Mouse (Mus musculus) brain, embryonic 18.5 days (tissue): ENCODE results near the gene Med6.

Experiments used
- DNase-seq: peaks from one replicate; pipeline ENCODE4 v3.0.0-alpha.2; 2012; ENCODE audit warnings: low read depth, low spot score

Med6 gene

GRCm38 (mm10) chr12:81594902-81595671 lies at the start of gene Med6:
Gene Med6 (minus strand): TSS chr12:81595008.
- DNase-seq: peak; percentile 92

GRCm38 (mm10) chr12:81642361-81643082 lies 47.7 kb upstream of the Med6 start:
- DNase-seq: no peak

DNA sequence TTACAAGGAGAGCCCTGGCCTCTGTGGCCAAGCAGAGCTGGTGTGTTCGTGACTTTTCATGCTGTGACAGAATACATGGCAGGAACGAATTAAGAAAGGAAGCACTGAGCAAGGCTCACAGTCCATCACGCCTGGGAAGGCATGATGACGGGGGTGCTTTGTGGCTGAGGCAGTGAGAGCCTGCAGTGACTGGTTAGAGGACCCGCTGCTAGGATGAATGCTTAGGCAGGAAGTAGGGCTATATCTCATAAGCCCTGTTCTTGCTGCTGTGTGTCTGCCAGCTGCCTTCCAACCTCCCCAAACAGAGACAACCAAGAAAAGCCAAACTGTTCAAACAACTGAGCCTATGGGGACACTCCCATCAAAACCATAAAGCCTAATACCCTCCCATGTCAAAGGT lies 45.8 kb upstream of the Med6 start:
- no peak for DNase-seq

- no peak for DNase-seq
Observed at GRCm38 (mm10) chr12:81633246-81633645, 38.4 kb upstream of the Med6 start.

GRCm38 (mm10) chr12:81631661-81632401 lies 37.0 kb upstream of the Med6 start:
- no peak for DNase-seq

DNA sequence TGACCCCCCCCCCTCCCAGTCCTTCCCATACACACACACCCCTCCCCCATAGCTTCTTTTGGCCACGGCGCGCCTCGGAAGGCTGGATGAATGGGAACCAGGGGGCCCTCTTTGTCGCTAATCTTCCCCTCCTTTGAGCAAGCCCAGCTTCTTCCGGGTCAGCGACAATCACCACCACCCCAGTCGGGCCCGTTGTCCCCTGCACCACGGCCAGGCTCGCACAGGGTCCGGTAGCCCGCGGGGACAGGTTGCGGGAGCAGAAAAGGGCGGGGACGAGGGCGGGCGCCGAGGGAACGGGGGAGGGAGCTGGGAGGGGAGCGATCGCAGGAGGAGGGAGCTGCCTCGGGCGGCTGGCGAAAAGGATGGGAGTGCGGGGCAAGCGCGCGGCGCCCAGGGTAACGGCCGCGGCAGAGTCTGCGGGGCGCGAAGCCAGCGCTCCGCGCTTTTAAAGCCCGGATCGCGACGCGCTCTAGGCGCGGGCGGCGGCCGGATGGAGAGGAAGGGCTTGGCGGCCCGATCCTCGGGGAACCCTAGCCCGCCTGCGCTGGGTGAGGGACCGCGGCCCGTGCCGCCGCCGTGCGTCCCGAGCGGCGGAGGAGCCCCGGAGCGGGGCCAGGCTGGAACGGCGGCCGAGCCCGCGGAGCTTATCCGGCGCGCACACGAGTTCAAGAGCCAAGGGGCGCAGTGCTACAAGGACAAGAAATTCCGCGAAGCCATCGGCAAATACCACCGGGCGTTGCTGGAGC lies 36.3 kb upstream of the Med6 start, which contains the start of gene Ttc9:
TSS of gene Ttc9 (plus strand) at position 335 of the 746 bp plus-strand sequence.
- DNase-seq: no peak

DNA sequence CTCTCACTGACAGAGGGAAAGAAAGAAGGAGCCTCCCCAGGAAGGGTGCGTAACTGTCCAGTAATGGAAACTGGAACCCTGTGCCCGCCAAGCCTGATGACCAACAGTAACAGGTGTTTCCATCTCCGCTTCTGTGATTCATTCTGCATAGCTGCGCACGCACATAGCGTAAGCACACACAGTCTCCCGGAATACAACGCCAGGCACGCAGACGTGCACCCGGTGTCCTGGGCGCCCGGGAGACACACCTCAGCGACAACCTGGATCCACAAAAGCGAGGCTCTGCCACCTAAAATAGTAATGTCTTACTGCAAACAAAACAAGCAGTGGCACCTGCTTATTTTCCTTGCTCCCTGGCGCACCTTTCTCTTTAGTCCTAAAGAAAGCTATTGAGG lies 35.7 kb upstream of the Med6 start:
- DNase-seq: no peak

- no peak for DNase-seq
Observed at GRCm38 (mm10) chr12:81628091-81628490, 33.3 kb upstream of the Med6 start.

GRCm38 (mm10) chr12:81627426-81627825 lies 32.6 kb upstream of the Med6 start:
- DNase-seq: no peak

GRCm38 (mm10) chr12:81626226-81626861 lies 31.5 kb upstream of the Med6 start:
- no peak for DNase-seq

DNA sequence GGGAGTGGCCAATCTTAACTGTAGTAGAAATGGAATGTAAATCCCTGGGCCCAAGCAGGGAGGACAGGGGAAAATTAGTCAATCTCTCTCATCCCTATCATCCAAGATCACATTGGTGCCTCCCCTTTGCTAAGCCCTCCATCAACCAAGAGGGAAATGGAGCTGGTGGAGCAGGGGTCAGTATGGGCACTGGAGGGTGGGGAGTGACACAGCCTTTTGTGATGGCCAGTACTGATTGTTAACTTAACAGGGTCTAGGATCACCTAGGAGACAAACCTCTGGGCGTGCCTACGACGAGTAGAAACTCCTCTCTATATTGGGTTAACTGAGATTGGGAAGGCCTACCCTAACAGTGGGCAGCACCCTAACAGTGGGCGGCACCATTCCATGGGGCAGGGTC lies 28.6 kb upstream of the Med6 start:
- DNase-seq: no peak

- peak; percentile 42 for DNase-seq
Observed at GRCm38 (mm10) chr12:81619302-81619701, 24.5 kb upstream of the Med6 start.

DNA sequence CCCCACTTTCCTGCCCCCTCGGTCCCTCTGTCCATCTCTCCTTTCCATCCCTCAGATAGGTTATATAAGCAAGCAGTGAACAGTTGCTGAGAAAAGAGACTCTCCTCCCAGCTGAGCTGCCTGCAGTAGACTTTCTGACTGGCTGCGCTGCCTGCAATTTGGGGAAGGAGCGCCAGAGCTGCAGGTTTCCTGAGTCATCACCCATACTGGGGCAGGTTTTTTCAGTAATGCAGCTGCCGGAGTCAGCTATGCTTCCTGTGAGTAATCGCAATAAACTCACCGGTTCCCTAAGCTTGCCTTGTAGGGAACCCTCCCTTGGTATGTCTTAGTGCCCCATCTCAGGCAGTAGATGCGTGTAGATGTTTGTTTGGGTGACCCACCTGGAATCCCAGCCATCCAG lies 22.2 kb upstream of the Med6 start:
- DNase-seq: no peak

GRCm38 (mm10) chr12:81615807-81616206 lies 21.0 kb upstream of the Med6 start:
- no peak for DNase-seq

GRCm38 (mm10) chr12:81609445-81609844 lies 14.6 kb upstream of the Med6 start:
- no peak for DNase-seq

DNA sequence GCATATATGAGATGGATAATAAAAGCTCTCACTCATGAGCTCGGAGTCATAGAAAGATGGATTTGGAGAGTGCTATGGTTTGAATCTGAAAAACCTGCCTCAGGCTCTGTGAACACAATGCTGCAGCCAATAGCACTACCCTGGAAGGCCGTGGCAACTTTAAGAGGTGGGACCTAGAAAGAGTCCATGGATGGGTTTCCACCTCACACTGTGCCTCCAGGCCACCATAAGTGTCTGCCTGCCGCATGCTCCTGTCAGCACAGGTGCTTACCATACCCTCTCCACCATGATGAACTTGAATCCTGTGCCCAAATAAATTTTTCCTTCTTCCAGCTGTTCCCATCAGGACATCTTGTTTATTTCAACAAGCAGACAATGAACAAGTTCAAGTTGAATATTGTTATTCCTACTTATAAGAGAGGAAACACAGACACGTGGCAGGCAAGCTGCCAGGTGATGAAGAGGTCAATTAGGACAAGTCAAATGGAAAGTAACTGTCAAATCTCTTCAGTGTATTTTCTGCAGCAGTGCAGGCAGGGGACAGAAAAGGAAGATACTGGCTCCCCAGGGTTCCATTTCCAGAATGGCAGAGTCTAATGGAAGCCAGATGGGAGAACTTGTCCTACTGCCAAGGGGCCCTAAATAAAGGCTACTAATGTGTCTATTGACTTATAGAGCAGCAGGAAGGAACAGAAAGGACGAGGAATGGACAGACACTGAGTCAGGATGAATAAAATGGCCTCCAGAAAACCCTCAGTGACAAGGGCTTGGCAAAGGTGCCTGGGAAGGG lies 10.4 kb upstream of the Med6 start:
- DNase-seq: no peak

GRCm38 (mm10) chr12:81596547-81597262 lies 1.9 kb upstream of the Med6 start:
- no peak for DNase-seq

DNA sequence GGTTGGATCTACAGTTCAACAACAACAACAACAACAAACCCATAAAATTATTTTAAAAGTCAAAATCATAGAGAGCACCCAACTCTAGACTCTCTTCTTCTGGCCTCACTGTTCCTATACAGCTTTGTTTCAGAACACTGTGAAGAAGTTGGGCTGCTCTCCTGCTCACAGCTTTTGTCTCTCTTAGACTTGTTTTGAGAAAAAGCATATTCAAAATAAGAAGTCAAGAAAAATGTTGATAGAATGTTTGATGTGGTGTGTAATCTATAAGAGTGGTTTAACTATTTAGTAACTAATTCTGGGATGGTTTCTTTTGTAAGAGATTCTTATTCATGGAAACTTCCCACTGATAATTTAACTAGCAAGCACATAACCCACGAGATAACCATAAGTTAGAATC lies 26.4 kb downstream of the Med6 start, which contains the start of gene Adam21:
TSS of gene Adam21 (minus strand) at position 101 of the 400 bp plus-strand sequence.
- DNase-seq: no peak

DNA sequence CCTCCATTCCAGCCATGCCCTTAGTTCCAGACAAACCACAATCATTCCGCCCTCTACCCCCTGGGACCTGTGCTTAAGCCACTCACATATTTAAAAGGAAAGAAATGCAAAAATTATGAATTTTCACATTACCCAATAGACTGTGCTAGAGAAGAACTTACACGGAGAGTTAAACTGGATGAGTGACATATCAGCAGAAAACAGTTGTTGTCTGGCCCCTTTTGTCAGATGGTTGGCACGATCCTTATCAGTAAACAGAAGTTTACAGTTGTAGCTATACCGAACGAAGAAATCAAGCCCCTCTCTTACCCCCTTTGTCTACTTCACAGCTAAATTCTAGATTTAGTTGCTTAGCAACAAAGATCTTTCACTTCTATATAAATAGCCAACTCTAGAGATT lies 26.9 kb downstream of the Med6 start:
- no peak for DNase-seq

DNA sequence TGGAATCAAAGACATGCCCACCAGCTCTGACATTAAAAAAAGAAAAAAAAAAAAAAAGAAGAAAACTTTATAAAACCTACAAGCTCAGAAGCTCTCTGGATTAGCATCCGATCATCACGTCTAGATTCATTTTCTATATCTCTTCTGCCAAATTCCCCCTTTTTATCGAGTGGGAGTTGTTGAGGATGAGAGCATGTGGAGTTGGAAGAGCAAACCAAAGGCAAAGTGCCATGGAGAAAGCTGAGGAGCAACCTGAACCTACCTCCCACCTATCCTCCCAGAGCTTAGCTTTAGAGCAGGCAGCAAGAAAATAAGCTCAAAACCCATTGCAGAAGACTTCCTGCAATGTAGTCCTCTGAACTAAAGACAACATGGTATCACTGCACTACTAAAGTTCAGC lies 30.6 kb downstream of the Med6 start:
- DNase-seq: no peak
